Mouse (Mus musculus): ENCODE measurements around the gene Ganc. TPM values are rescaled to one million over a fixed set of nuclear protein-coding genes. Genes with fewer than 3 reads are reported as not detected.

Ganc gene
- total and polyA plus RNA-seq, 2 experiments from 2014 or later = 8.2 to 10.5 TPM

- no peak for TF ChIP-seq CTCF (IDR thresholded peaks at IDR 0.05; ENCODE audit: low read depth)
- no peak overlapping the region for H3K9ac ChIP-seq (replicated peaks; ENCODE audit: low read length)
- no peak overlapping the region for H3K4me3 ChIP-seq (ENCODE audit: low read length)
- H3K36me3 ChIP-seq (ENCODE audit: insufficient read depth, low read length) = no peaks in the 10 kb centered on the region
- no peaks in the 10 kb centered on the region for H3K4me1 ChIP-seq (ENCODE audit: insufficient read depth, low read length)
- WGBS = 60% methylated on average over 4 of the region's 4 CpGs
- H3K4me2 ChIP-seq (ENCODE audit: low read depth, low read length) = no peak overlapping the region
- H3K27ac ChIP-seq = no peak overlapping the region
- no peak for DNase-seq (ENCODE audit: low spot score)
- no peaks in the 10 kb centered on the region for H3K9me3 ChIP-seq (ENCODE audit: low read length)
- no peak for ATAC-seq
- H3K27me3 ChIP-seq (ENCODE audit: insufficient read depth, low read length) = no peaks in the 10 kb centered on the region
These were observed 67.2 kb downstream of the Ganc start for GRCm38 (mm10) chr2:120470856-120471255.

- Histone ChIP-seq H3K27me3 (ENCODE audit: insufficient read depth, low read length) (no peaks in the 10 kb centered on the region), H3K36me3 (ENCODE audit: insufficient read depth, low read length) (no peaks in the 10 kb centered on the region), H3K9me3 (ENCODE audit: low read length) (no peaks in the 10 kb centered on the region), H3K27ac (no peak overlapping the region), H3K4me1 (ENCODE audit: insufficient read depth, low read length) (no peaks in the 10 kb centered on the region), H3K4me2 (ENCODE audit: low read depth, low read length) (no peak overlapping the region), H3K4me3 (ENCODE audit: low read length) (no peak overlapping the region), H3K9ac (replicated peaks; ENCODE audit: low read length) (no peak overlapping the region)
- ATAC-seq (no peak), DNase-seq (ENCODE audit: low spot score) (no peak)
- 64% methylated on average over 13 of the region's 13 CpGs for WGBS
- TF ChIP-seq CTCF (IDR thresholded peaks at IDR 0.05; ENCODE audit: low read depth) = no peak
These were observed 72.8 kb downstream of the Ganc start for GRCm38 (mm10) chr2:120476277-120477087.

DNA sequence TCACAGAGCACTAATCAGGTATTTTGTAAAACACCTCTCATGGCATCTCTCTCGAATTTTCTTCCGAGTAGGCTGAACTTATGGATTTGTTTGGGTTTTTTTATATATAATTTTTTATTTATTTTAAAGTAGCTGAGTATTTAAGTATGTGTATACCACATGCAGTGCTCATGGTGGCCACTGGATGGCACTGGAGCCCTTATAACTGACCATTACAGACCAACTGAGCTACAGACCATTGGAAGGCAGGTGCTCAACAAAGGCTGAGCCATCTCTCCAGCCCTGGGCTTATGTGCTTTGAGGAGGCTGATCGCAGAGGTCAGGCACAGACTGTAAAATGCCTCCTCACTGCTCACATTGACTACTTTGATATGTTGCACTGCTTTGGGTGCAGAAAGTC is 74.9 kb downstream of the Ganc start:
- TF ChIP-seq CTCF (IDR thresholded peaks at IDR 0.05; ENCODE audit: low read depth) = peak; percentile 73
- DNase-seq (ENCODE audit: low spot score) (peak; percentile 74), ATAC-seq (peak; percentile 49; the same call in 1 of the 2 replicates)
- Histone ChIP-seq H3K4me2 (ENCODE audit: low read depth, low read length) (no peak overlapping the region), H3K4me3 (ENCODE audit: low read length) (no peak overlapping the region), H3K9ac (replicated peaks; ENCODE audit: low read length) (no peak overlapping the region), H3K4me1 (ENCODE audit: insufficient read depth, low read length) (no peaks in the 10 kb centered on the region), H3K9me3 (ENCODE audit: low read length) (no peaks in the 10 kb centered on the region), H3K36me3 (ENCODE audit: insufficient read depth, low read length) (no peaks in the 10 kb centered on the region), H3K27ac (no peak overlapping the region), H3K27me3 (ENCODE audit: insufficient read depth, low read length) (no peaks in the 10 kb centered on the region)
- WGBS = 56% methylated on average over 3 of the region's 3 CpGs

GRCm38 (mm10) chr2:120481921-120482320 is 78.2 kb downstream of the Ganc start:
- H3K27me3 ChIP-seq (ENCODE audit: insufficient read depth, low read length) = no peaks in the 10 kb centered on the region
- 80% methylated on average over 8 of the region's 8 CpGs for WGBS
- ATAC-seq = no peak

GRCm38 (mm10) chr2:120482506-120483389 is 79.1 kb downstream of the Ganc start:
- TF ChIP-seq CTCF (IDR thresholded peaks at IDR 0.05; ENCODE audit: low read depth) = no peak
- H3K4me3 ChIP-seq (ENCODE audit: low read length) = no peak overlapping the region
- no peak for DNase-seq (ENCODE audit: low spot score)
- no peaks in the 10 kb centered on the region for H3K9me3 ChIP-seq (ENCODE audit: low read length)
- WGBS = 75% methylated on average over 8 of the region's 8 CpGs
- no peaks in the 10 kb centered on the region for H3K27me3 ChIP-seq (ENCODE audit: insufficient read depth, low read length)
- no peaks in the 10 kb centered on the region for H3K36me3 ChIP-seq (ENCODE audit: insufficient read depth, low read length)
- H3K4me1 ChIP-seq (ENCODE audit: insufficient read depth, low read length) = no peaks in the 10 kb centered on the region
- no peak overlapping the region for H3K27ac ChIP-seq
- ATAC-seq = no peak
- H3K9ac ChIP-seq (replicated peaks; ENCODE audit: low read length) = no peak overlapping the region
- no peak overlapping the region for H3K4me2 ChIP-seq (ENCODE audit: low read depth, low read length)

More at GRCm38 (mm10) chr2:120481921-120482320, 78.2 kb downstream of the Ganc start:
- Histone ChIP-seq H3K9ac (replicated peaks; ENCODE audit: low read length) (no peak overlapping the region), H3K9me3 (ENCODE audit: low read length) (no peaks in the 10 kb centered on the region), H3K36me3 (ENCODE audit: insufficient read depth, low read length) (no peaks in the 10 kb centered on the region), H3K4me3 (ENCODE audit: low read length) (no peak overlapping the region), H3K4me1 (ENCODE audit: insufficient read depth, low read length) (no peaks in the 10 kb centered on the region), H3K4me2 (ENCODE audit: low read depth, low read length) (no peak overlapping the region), H3K27ac (no peak overlapping the region)
- no peak for TF ChIP-seq CTCF (IDR thresholded peaks at IDR 0.05; ENCODE audit: low read depth)
- no peak for DNase-seq (ENCODE audit: low spot score)

DNA sequence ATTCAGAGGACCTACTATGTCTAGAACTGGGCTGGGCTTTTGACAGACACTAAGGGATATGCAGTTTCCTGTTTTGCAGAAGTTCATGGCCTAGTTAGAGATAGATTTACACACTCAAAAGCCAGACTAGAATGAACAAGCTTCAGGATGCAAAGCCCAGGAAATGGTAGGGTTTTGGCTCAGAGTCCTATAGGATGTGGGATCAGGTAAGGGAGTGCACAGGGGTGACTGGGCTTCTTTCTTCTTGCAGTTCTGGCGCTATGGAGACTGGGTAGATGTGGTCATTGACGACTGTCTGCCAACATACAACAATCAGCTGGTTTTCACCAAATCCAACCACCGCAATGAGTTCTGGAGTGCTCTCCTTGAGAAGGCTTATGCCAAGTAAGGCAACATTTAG is 80.5 kb downstream of the Ganc start:
- ATAC-seq (no peak), DNase-seq (ENCODE audit: low spot score) (no peak)
- TF ChIP-seq CTCF (IDR thresholded peaks at IDR 0.05; ENCODE audit: low read depth) = no peak
- H3K9me3 ChIP-seq (ENCODE audit: low read length) = no peaks in the 10 kb centered on the region
- no peak overlapping the region for H3K9ac ChIP-seq (replicated peaks; ENCODE audit: low read length)
- no peaks in the 10 kb centered on the region for H3K36me3 ChIP-seq (ENCODE audit: insufficient read depth, low read length)
- H3K27me3 ChIP-seq (ENCODE audit: insufficient read depth, low read length) = no peaks in the 10 kb centered on the region
- H3K27ac ChIP-seq = no peak overlapping the region
- WGBS = 87% methylated on average over 3 of the region's 3 CpGs
- H3K4me3 ChIP-seq (ENCODE audit: low read length) = no peak overlapping the region
- no peak overlapping the region for H3K4me2 ChIP-seq (ENCODE audit: low read depth, low read length)
- H3K4me1 ChIP-seq (ENCODE audit: insufficient read depth, low read length) = no peaks in the 10 kb centered on the region
